Mouse (Mus musculus) heart, adult 2 months (tissue): ENCODE data around the gene Ndufs6. TPM values are rescaled to one million over a fixed set of nuclear protein-coding genes. Genes with fewer than 3 reads are reported as not detected.
A peak's percentile ranks its signal among the peaks of the same experiment; 100 is the strongest.

Experiments used
- DNase-seq, 2 experiments: peaks; one replicate each; pipeline ENCODE4 v3.0.0; 2021
- H3K27ac ChIP-seq: fragments of 200-600 bp; 2 replicates; pipeline ENCODE4 v1.8.1; 2022
- H3K27me3 ChIP-seq: fragments of 200-500 bp; 2 replicates; pipeline ENCODE4 v1.6.1; 2012; ENCODE audit warnings: mild to moderate bottlenecking, low read length, inconsistent platforms, mixed read lengths; ENCODE audit not compliant: control insufficient read depth, insufficient read depth
- H3K36me3 ChIP-seq: fragments of 200-500 bp; 2 replicates; pipeline ENCODE4 v1.6.1; 2012; ENCODE audit warnings: low read length, inconsistent platforms; ENCODE audit not compliant: control insufficient read depth, insufficient read depth
- H3K4me1 ChIP-seq: fragments of 200-500 bp; 2 replicates; pipeline ENCODE4 v1.6.1; 2011; ENCODE audit warnings: low read length; ENCODE audit not compliant: control insufficient read depth, insufficient read depth
- H3K4me3 ChIP-seq: fragments of 200-600 bp; 2 replicates; pipeline ENCODE4 v1.8.1; 2022
- H3K79me2 ChIP-seq: fragments of 200-500 bp; replicated peaks from 2 replicates; pipeline ENCODE4 v1.6.1; 2012; ENCODE audit warnings: mild to moderate bottlenecking, inconsistent platforms, low read length, moderate library complexity, mixed read lengths; ENCODE audit not compliant: control insufficient read depth, insufficient read depth
- H3K9ac ChIP-seq: fragments of 200-500 bp; 2 replicates; pipeline ENCODE4 v1.6.1; 2012; ENCODE audit warnings: low read depth, mild to moderate bottlenecking, control low read depth, inconsistent platforms, low read length, mixed read lengths
- CTCF ChIP-seq: fragments of 200-600 bp; IDR thresholded peaks from 2 replicates; pipeline ENCODE4 v1.8.1; 2022; ENCODE audit warnings: antibody characterized with exemption, mild to moderate bottlenecking, moderate library complexity
- EP300 ChIP-seq: fragments of 200-500 bp; IDR thresholded peaks from 2 replicates; pipeline ENCODE4 v1.6.1; 2011; ENCODE audit warnings: low read depth, low read length, control low read depth; ENCODE audit not compliant: insufficient read depth
- POLR2A ChIP-seq: fragments of 200-500 bp; IDR thresholded peaks from 2 replicates; pipeline ENCODE4 v1.6.1; 2011; ENCODE audit warnings: mild to moderate bottlenecking, low read depth, low read length, control low read depth; ENCODE audit not compliant: insufficient read depth
- WGBS: fragments of 180-500 bp; shearing (Covaris S2); methylation state at CpG from one replicate; pipeline ENCODE4 v1.1.7; 2018; 5-methylcytosine and 5-hydroxymethylcytosine counted together
- intact Hi-C: fragments of 180-260 bp; cut with DNase I; formaldehyde crosslinking; loops from one replicate; pipeline ENCODE4 v1.15.1; 2025
- polyA plus RNA-seq: library from polyadenylated mRNA; depleted of rRNA; stranded (reverse); fragments of >200 nt; gene quantifications from 2 replicates; pipeline ENCODE4 v1.2.3, GENCODE M21; 2012
- total RNA-seq, 2 experiments: library from RNA; stranded (reverse); gene quantifications; 2 replicates each; pipeline ENCODE4 v1.2.3; 2021

The Ndufs6 gene
- total and polyA plus RNA-seq, 3 experiments: 494 to 1,284 (median 1,124) TPM

- TF ChIP-seq POLR2A: no peak
- TF ChIP-seq CTCF: no peak
- no peak for TF ChIP-seq EP300
- WGBS: 95% methylated on average over 4 of the region's 4 CpGs
- intact Hi-C loops: no loop called here
Measured at GRCm38 (mm10) chr13:73320048-73320447, 8.3 kb downstream of the Ndufs6 start.

GRCm38 (mm10) chr13:73310183-73310929, 18.0 kb downstream of the Ndufs6 start:
- H3K9ac ChIP-seq: no peak overlapping the region
- no peaks in the 10 kb centered on the region for H3K36me3 ChIP-seq
- DNase-seq: peak; percentile 50 to 65
- intact Hi-C loops: loop anchor here (2.0 to 10.0 kb wide), 2 partner anchors 150 to 216 kb away; no protein-coding TSS in a partner anchor
- TF ChIP-seq CTCF (peak; percentile 78), POLR2A (no peak)
- no peaks in the 10 kb centered on the region for H3K27me3 ChIP-seq
- no peak overlapping the region for H3K27ac ChIP-seq
- no peak overlapping the region for H3K4me3 ChIP-seq
- no peaks in the 10 kb centered on the region for H3K4me1 ChIP-seq
- WGBS: 41% methylated on average over 8 of the region's 8 CpGs
- H3K79me2 ChIP-seq: no peaks in the 10 kb centered on the region

More at GRCm38 (mm10) chr13:73320048-73320447, 8.3 kb downstream of the Ndufs6 start:
- Histone ChIP-seq H3K27me3 (no peaks in the 10 kb centered on the region), H3K36me3 (peaks cover 3% of the 10 kb centered on the region; the same call in 1 of the 2 replicates), H3K79me2 (0 out of 2 replicates have a peak, but pooled peaks cover 2% of the 10 kb centered on the region), H3K4me3 (no peak overlapping the region), H3K9ac (no peak overlapping the region), H3K27ac (no peak overlapping the region), H3K4me1 (peaks cover 2% of the 10 kb centered on the region; the same call in 1 of the 2 replicates)
- no peak for DNase-seq

- Histone ChIP-seq H3K27ac (no peak overlapping the region), H3K4me3 (no peak overlapping the region), H3K4me1 (no peaks in the 10 kb centered on the region), H3K27me3 (no peaks in the 10 kb centered on the region), H3K9ac (no peak overlapping the region), H3K36me3 (no peaks in the 10 kb centered on the region), H3K79me2 (no peaks in the 10 kb centered on the region)
- intact Hi-C loops: loop anchor here (5.0 kb wide), 1 partner anchor 46 kb away; no protein-coding TSS in a partner anchor
- WGBS: 84% methylated on average over 4 of the region's 4 CpGs
- TF ChIP-seq EP300: no peak
- TF ChIP-seq CTCF: no peak
- no peak for TF ChIP-seq POLR2A
- DNase-seq: no peak
Measured at GRCm38 (mm10) chr13:73306430-73306829, 21.9 kb downstream of the Ndufs6 start.

- no peak overlapping the region for H3K4me3 ChIP-seq
- no peaks in the 10 kb centered on the region for H3K27me3 ChIP-seq
- DNase-seq: no peak
- TF ChIP-seq EP300 (no peak), POLR2A (no peak), CTCF (no peak)
- H3K27ac ChIP-seq: no peak overlapping the region
- intact Hi-C loops: loop anchor here (5.0 kb wide), 1 partner anchor 46 kb away; no protein-coding TSS in a partner anchor
- H3K9ac ChIP-seq: no peak overlapping the region
- H3K4me1 ChIP-seq: no peaks in the 10 kb centered on the region
- H3K79me2 ChIP-seq: no peaks in the 10 kb centered on the region
- H3K36me3 ChIP-seq: no peaks in the 10 kb centered on the region
- WGBS: 67% methylated on average over 4 of the region's 4 CpGs
Measured at GRCm38 (mm10) chr13:73306085-73306410, 22.3 kb downstream of the Ndufs6 start.

GRCm38 (mm10) chr13:73305398-73306084, 22.8 kb downstream of the Ndufs6 start:
- Histone ChIP-seq H3K27me3 (no peaks in the 10 kb centered on the region), H3K27ac (no peak overlapping the region), H3K79me2 (no peaks in the 10 kb centered on the region), H3K9ac (no peak overlapping the region), H3K4me1 (no peaks in the 10 kb centered on the region), H3K36me3 (no peaks in the 10 kb centered on the region), H3K4me3 (no peak overlapping the region)
- TF ChIP-seq POLR2A (no peak), EP300 (no peak), CTCF (no peak)
- intact Hi-C loops: loop anchor here (5.0 kb wide), 1 partner anchor 47 kb away; no protein-coding TSS in a partner anchor
- 75% methylated on average over 8 of the region's 8 CpGs for WGBS
- DNase-seq: no peak

GRCm38 (mm10) chr13:73304729-73305128, 23.6 kb downstream of the Ndufs6 start:
- no peaks in the 10 kb centered on the region for H3K27me3 ChIP-seq
- DNase-seq: no peak
- no peaks in the 10 kb centered on the region for H3K36me3 ChIP-seq
- TF ChIP-seq POLR2A (no peak), CTCF (no peak), EP300 (no peak)
- intact Hi-C loops: loop anchor here (5.0 kb wide), 1 partner anchor 48 kb away; no protein-coding TSS in a partner anchor
- no peaks in the 10 kb centered on the region for H3K4me1 ChIP-seq
- no peak overlapping the region for H3K9ac ChIP-seq
- H3K4me3 ChIP-seq: no peak overlapping the region
- H3K27ac ChIP-seq: no peak overlapping the region
- H3K79me2 ChIP-seq: no peaks in the 10 kb centered on the region
- WGBS: 63% methylated on average over 6 of the region's 6 CpGs
